Mouse (Mus musculus): ENCODE measurements at regions not wholly inside any gene's neighbourhood (a gene's known extent, or its start where the extent isn't known, plus 50 kb on each side); places are given as distances from the start of the nearest gene placed in this dataset.

GRCm38 (mm10) chr12:92589305-92589704 is 740.3 kb upstream of the Sel1l start:
- Histone ChIP-seq H3K79me2 (ENCODE audit: control insufficient read depth, insufficient read depth) (no peaks in the 10 kb centered on the region), H3K4me3 (ENCODE audit: insufficient read depth, poor library complexity, severe bottlenecking) (no peak overlapping the region), H3K79me3 (ENCODE audit: low read depth) (no peaks in the 10 kb centered on the region), H3K27me3 (ENCODE audit: control insufficient read depth, insufficient read depth, insufficient read length) (no peaks in the 10 kb centered on the region), H3K36me3 (ENCODE audit: control insufficient read depth, insufficient read depth) (no peaks in the 10 kb centered on the region), H3ac (ENCODE audit: control insufficient read depth, insufficient read length, low read depth) (no peak overlapping the region)
- TF ChIP-seq USF1 (IDR thresholded peaks at IDR 0.05; ENCODE audit: low read depth) (no peak), FOSL1 (IDR thresholded peaks at IDR 0.05; ENCODE audit: insufficient read depth, low read length, poor library complexity, severe bottlenecking) (no peak)

DNA sequence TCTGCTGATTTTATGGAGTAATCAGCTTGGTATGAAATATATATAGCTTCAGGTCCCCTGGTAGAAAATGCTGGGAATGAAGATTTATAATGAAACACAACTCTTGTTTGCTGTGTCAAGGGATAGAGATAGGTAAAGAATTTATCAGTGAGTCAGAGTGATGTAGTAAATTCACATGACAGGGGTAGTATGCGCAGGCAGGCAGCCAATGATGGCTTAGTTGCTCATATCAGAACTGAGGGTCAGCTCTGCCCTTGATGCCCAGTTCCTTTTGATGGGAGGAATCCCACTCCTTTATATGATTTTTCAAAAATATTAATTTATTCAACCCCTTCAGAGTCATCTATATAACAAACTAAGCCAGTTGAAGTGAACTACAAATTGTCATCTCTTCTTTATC is 729.6 kb upstream of the Sel1l start:
- TF ChIP-seq CTCF (IDR thresholded peaks at IDR 0.05; ENCODE audit: control insufficient read depth, insufficient read depth, insufficient read length) = no peak
- no peak for TF ChIP-seq FOSL1 (IDR thresholded peaks at IDR 0.05; ENCODE audit: insufficient read depth, low read length, poor library complexity, severe bottlenecking)
- no peak for TF ChIP-seq MYOG (IDR thresholded peaks at IDR 0.05; ENCODE audit: control insufficient read depth, extremely low read depth, insufficient read length)
- no peak for TF ChIP-seq MYOD1 (IDR thresholded peaks at IDR 0.05; ENCODE audit: control insufficient read depth, insufficient read length, low read depth)
- TF ChIP-seq USF1 (IDR thresholded peaks at IDR 0.05; ENCODE audit: low read depth) = no peak
- TF ChIP-seq CEBPB (IDR thresholded peaks at IDR 0.05; ENCODE audit: low read depth) = no peak
- Histone ChIP-seq H3K79me2 (ENCODE audit: control insufficient read depth, insufficient read depth) (no peaks in the 10 kb centered on the region), H3K4me3 (ENCODE audit: insufficient read depth, poor library complexity, severe bottlenecking) (no peak overlapping the region), H3ac (ENCODE audit: control insufficient read depth, insufficient read length, low read depth) (no peak overlapping the region), H3K36me3 (ENCODE audit: control insufficient read depth, insufficient read depth) (no peaks in the 10 kb centered on the region), H3K79me3 (ENCODE audit: low read depth) (no peaks in the 10 kb centered on the region), H3K27me3 (ENCODE audit: control insufficient read depth, insufficient read depth, insufficient read length) (no peaks in the 10 kb centered on the region)

All from C2C12 (cell line).